Mouse (Mus musculus) T-cell, adult 2 months (primary cell): Measurements from ENCODE around the gene Olfr516.
"Not testable (repeated sequence)": the region's sequence is repeated elsewhere in the genome, so short reads cannot be mapped to it uniquely, and the experiment has no call there.

ENCODE experiments used
- DNase-seq: peaks from one replicate; pipeline ENCODE4 v3.0.0; 2022; ENCODE audit warnings: low spot score

The Olfr516 gene

DNA sequence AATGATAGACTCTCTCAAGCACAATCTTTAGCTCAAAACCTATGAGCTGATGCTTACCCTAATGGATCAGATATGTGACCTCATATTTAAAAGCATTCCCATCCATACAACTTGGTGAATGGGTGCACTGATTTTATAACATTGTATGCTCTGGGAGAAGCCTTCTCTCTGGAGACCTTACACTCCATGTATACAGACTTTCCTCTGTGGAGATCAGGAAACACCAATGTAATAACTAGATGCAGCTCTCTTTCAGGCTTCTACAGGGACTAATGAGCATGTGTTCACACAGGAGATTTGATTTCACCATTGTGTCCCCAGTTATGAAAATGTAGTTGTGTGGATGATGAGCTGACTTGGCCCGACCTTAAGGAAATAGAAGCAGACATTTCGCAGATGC, at the start of gene Olfr516:
Gene Olfr516 (minus strand): TSS at position 101 of the 400 bp plus-strand sequence.
- no peak for DNase-seq

DNA sequence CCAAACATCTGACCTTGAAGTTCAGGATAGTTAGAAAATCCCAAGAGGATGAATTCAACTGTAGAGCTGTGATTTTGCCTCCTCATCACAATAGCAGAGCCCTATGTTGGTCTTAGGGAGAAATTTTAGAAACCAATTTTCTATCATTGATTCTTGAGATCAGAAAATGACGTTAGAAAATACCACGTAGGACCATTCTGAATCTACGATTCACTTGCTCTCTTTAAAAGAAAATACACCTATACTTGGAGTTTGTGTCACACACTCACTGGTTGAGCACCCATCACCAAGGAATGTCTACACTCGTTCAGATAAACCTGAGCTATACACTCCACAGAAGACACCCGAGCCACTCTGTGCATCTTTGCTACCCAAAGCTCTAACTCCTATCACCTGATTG, 44.0 kb upstream of the Olfr516 start, which contains the start of gene Olfr519:
Gene Olfr519 (minus strand): TSS at position 101 of the 400 bp plus-strand sequence.
- DNase-seq = no peak

DNA sequence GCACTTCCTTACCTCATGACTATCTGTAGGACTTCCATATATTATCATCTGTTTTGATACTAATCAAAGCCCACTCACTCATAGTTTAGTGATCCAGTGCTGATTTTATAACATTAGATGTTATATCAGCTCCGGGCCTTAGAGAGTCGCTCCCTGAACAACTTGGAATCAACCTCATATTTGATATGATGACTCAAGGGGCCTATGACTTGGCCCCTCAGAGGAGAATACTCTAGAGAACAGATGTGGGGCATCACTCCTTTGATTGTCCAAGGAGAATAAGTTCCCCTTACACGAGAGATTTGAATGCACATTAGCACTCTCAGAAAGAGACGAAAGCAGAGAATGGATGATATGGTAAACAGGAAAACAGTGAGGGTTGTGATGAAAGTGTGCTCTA, 34.6 kb upstream of the Olfr516 start, which contains the start of gene Olfr518:
Gene Olfr518 (minus strand): TSS at position 101 of the 400 bp plus-strand sequence.
- no peak for DNase-seq

DNA sequence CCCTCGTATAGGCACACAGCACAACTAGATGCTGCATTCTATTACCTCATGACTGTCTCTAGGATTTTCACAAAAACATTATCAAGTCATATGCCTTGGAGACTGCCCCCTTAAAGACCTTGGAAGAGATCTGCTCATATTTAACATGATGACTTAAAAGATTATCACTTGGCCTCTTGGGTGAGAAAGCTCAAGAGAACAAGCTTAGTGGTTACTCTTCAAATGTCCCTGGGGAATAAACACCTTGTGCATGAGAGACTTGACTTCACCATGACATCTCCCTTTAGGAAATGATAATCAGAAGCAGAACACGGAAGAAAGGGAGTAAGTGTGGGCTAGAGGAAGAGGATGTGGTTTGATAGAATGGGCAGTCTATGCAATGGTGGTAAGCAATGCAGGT, 21.9 kb upstream of the Olfr516 start, which contains the start of gene Olfr517:
Gene Olfr517 (minus strand): TSS at position 101 of the 400 bp plus-strand sequence.
- no peak for DNase-seq

DNA sequence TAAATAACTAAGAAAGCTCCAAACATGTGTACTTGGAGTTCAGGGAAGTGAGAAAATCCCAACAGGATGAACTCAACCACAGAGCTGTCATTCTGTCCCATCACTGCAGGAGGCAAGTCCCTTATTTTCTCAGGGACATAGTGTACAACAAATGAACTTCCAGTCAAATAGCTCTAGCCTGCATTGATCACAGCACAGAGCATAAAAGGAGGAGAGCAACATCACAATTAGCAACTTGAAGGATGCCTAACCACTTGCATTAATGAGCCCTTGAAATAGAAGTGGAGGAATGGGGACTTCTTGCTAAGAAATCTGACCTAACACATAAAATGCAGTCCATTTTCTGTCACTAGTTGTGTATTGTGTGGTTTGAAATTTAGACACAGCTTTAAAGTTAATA, 24.4 kb downstream of the Olfr516 start, which contains the start of gene Olfr514:
Gene Olfr514 (minus strand): TSS at position 101 of the 400 bp plus-strand sequence.
- DNase-seq = no peak

DNA sequence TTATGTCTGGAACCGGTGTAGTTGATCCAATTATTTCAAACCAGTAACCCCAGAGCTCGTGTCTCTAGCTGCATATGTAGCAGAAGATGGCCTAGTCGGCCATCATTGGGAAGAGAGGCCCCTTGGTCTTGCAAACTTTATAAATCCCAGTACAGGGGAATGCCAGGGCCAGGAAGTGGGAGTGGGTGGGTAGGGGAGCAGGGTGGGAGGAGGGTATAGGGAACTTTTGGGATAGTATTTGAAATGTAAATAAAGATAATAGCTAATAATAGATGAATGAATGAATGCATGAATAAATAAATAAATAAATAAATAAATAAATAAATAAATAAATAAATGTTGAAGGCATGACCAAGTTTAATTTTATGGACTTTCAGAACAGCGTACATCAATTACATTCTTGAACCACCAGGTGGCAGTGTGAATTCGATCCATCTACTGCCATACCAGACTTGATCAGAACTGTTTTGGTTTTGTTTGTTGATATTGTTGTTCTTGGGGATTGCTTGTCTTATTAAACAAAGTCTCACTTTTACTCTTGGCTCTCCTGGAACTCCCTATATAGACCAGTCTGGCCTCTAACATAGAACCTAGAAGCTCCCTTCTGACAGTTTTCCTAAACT, 35.6 kb downstream of the Olfr516 start:
- DNase-seq = not testable (repeated sequence)

DNA sequence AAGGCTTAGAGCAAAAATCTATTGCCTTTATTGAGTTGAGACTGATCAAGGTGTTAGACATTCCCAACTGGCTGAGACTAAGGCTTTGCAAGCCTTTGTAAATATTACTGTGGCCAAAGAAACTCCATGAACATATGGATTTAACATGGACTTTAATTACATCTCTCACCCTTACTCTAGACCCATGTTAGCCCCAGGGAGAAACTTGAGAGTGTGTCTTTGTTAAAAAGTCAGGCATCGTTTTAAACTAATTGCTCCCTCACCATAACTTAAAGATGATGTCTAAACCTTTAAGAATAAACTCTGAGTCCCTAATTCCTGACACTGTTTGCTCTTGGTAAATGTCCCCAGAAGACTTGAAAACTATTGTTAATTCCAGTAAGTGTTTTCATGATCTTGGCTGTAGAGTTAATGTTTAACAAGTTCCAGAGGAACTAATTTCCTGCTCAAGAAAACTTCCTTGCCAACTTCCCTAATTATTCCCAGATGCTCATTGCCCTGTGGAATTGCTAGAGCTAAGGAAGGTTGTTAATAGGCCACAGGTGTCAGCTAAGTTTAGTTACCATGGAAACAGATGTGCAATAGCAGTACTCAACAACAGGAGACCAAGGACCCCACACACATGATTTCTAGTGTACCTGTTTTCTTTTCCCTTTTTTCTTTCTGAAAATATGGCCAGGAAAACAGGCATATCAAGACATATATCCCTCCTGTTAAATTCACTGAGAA, 53.0 kb downstream of the Olfr516 start:
- no peak for DNase-seq
